Mouse (Mus musculus) embryonic facial prominence, embryonic 11.5 days (tissue): ENCODE results near the gene Sik1. TPM values are rescaled to one million over a fixed set of nuclear protein-coding genes. Genes with fewer than 3 reads are reported as not detected.
A peak's percentile ranks its signal among the peaks of the same experiment; 100 is the strongest.

Experiments used
- ATAC-seq: fragments of 200-750 bp; cut with Nextera tagmentation; replicated peaks from 2 replicates; pipeline ENCODE4 v1.8.0; 2017; ENCODE audit warnings: low read depth; ENCODE audit not compliant: insufficient number of reproducible peaks, low FRiP score, low TSS enrichment
- DNase-seq: peaks from one replicate; pipeline ENCODE4 v3.0.0-alpha.2; 2015; ENCODE audit warnings: low spot score
- H3K27ac ChIP-seq: fragments of 300-500 bp; sonication (generic); replicated peaks from 2 replicates; pipeline ENCODE4 v1.5.1; 2014; ENCODE audit warnings: mild to moderate bottlenecking, low read depth, low read length, control low read depth
- H3K27me3 ChIP-seq: fragments of 300-500 bp; sonication (generic); 2 replicates; pipeline ENCODE4 v1.6.1; 2014; ENCODE audit warnings: mild to moderate bottlenecking, low read length, moderate library complexity, mixed read lengths; ENCODE audit not compliant: control insufficient read depth, insufficient read depth
- H3K36me3 ChIP-seq: fragments of 300-500 bp; sonication (generic); replicated peaks from 2 replicates; pipeline ENCODE4 v1.6.1; 2014; ENCODE audit warnings: low read depth, mild to moderate bottlenecking, low read length, moderate library complexity, mixed read lengths; ENCODE audit not compliant: control insufficient read depth, insufficient read depth
- H3K4me1 ChIP-seq: fragments of 300-500 bp; sonication (generic); 2 replicates; pipeline ENCODE4 v1.6.1; 2014; ENCODE audit warnings: low read length, mixed read lengths; ENCODE audit not compliant: control insufficient read depth, insufficient read depth
- H3K4me2 ChIP-seq: fragments of 300-500 bp; sonication (generic); 2 replicates; pipeline ENCODE4 v1.6.1; 2014; ENCODE audit warnings: low read depth, mild to moderate bottlenecking, control low read depth, low read length, moderate library complexity
- H3K4me3 ChIP-seq: fragments of 300-500 bp; sonication (generic); 2 replicates; pipeline ENCODE4 v1.5.1; 2014; ENCODE audit warnings: low read depth, low read length, control low read depth
- H3K9ac ChIP-seq: fragments of 300-500 bp; sonication (generic); replicated peaks from 2 replicates; pipeline ENCODE4 v1.6.1; 2014; ENCODE audit warnings: mild to moderate bottlenecking, control low read depth, low read length
- H3K9me3 ChIP-seq: fragments of 300-500 bp; sonication (generic); replicated peaks from 2 replicates; pipeline ENCODE4 v1.6.1; 2016; ENCODE audit warnings: mild to moderate bottlenecking, low read length, inconsistent platforms, mixed read lengths; ENCODE audit not compliant: control insufficient read depth
- WGBS: fragments of 180-500 bp; shearing (Covaris S2); extraction: QIAGEN DNeasy Blood & Tissue Kit; methylation state at CpG from one replicate; pipeline ENCODE4 v1.1.7; 2014; 5-methylcytosine and 5-hydroxymethylcytosine counted together
- polyA plus RNA-seq: library from polyadenylated mRNA; unstranded; fragments of >200 nt; fragmentation: Nextera tagmentation; extraction: Ambion mirVana; gene quantifications from 2 replicates; pipeline ENCODE4 v1.2.1, GENCODE M21; 2014

The Sik1 gene
- polyA plus RNA-seq, 1 experiment from 2014 or later: 10.5 TPM

GRCm38 (mm10) chr17:31846970-31847369 lies 8.6 kb downstream of the Sik1 start:
- H3K4me1 ChIP-seq: no peaks in the 10 kb centered on the region
- H3K27ac ChIP-seq: no peak overlapping the region
- H3K27me3 ChIP-seq: no peaks in the 10 kb centered on the region
- peaks cover 9% of the 10 kb centered on the region for H3K36me3 ChIP-seq
- ATAC-seq: no peak
- H3K9me3 ChIP-seq: no peaks in the 10 kb centered on the region
- no peak overlapping the region for H3K9ac ChIP-seq
- no peak overlapping the region for H3K4me3 ChIP-seq
- no peak for DNase-seq
- WGBS: 90% methylated on average over 13 of the region's 13 CpGs
- H3K4me2 ChIP-seq: no peak overlapping the region

GRCm38 (mm10) chr17:31846352-31846751 lies 9.3 kb downstream of the Sik1 start:
- Histone ChIP-seq H3K36me3 (peaks cover 9% of the 10 kb centered on the region), H3K4me3 (no peak overlapping the region), H3K4me1 (no peaks in the 10 kb centered on the region), H3K27ac (no peak overlapping the region), H3K9ac (no peak overlapping the region), H3K9me3 (no peaks in the 10 kb centered on the region), H3K27me3 (no peaks in the 10 kb centered on the region), H3K4me2 (no peak overlapping the region)
- ATAC-seq (no peak), DNase-seq (no peak)
- 84% methylated on average over 9 of the region's 9 CpGs for WGBS

GRCm38 (mm10) chr17:31843891-31844290 lies 11.7 kb downstream of the Sik1 start:
- H3K4me3 ChIP-seq: no peak overlapping the region
- no peaks in the 10 kb centered on the region for H3K27me3 ChIP-seq
- H3K27ac ChIP-seq: no peak overlapping the region
- H3K9ac ChIP-seq: no peak overlapping the region
- no peaks in the 10 kb centered on the region for H3K9me3 ChIP-seq
- ATAC-seq (no peak), DNase-seq (no peak)
- H3K4me2 ChIP-seq: no peak overlapping the region
- peaks cover 7% of the 10 kb centered on the region for H3K36me3 ChIP-seq
- no peaks in the 10 kb centered on the region for H3K4me1 ChIP-seq
- 74% methylated on average over 1 of the region's 1 CpGs for WGBS

GRCm38 (mm10) chr17:31842930-31843822 lies 12.4 kb downstream of the Sik1 start:
- no peaks in the 10 kb centered on the region for H3K9me3 ChIP-seq
- H3K36me3 ChIP-seq: peaks cover 7% of the 10 kb centered on the region
- no peaks in the 10 kb centered on the region for H3K27me3 ChIP-seq
- H3K4me2 ChIP-seq: no peak overlapping the region
- H3K4me1 ChIP-seq: no peaks in the 10 kb centered on the region
- H3K4me3 ChIP-seq: no peak overlapping the region
- ATAC-seq (0 out of 2 replicates have a peak, but pooled peaks have one; percentile 32), DNase-seq (no peak)
- no peak overlapping the region for H3K9ac ChIP-seq
- H3K27ac ChIP-seq: no peak overlapping the region
- 86% methylated on average over 12 of the region's 12 CpGs for WGBS

GRCm38 (mm10) chr17:31841842-31842611 lies 13.6 kb downstream of the Sik1 start:
- Histone ChIP-seq H3K4me1 (no peaks in the 10 kb centered on the region), H3K27me3 (no peaks in the 10 kb centered on the region), H3K9ac (no peak overlapping the region; the same call in 1 of the 2 replicates), H3K4me3 (no peak overlapping the region), H3K36me3 (peaks cover 3% of the 10 kb centered on the region), H3K27ac (no peak overlapping the region; the same call in 1 of the 2 replicates), H3K4me2 (no peak overlapping the region), H3K9me3 (no peaks in the 10 kb centered on the region)
- DNase-seq (no peak), ATAC-seq (no peak)
- 72% methylated on average over 18 of the region's 18 CpGs for WGBS

GRCm38 (mm10) chr17:31841453-31841841 lies 14.2 kb downstream of the Sik1 start:
- Histone ChIP-seq H3K4me2 (no peak overlapping the region), H3K4me3 (no peak overlapping the region), H3K27ac (no peak overlapping the region), H3K9ac (no peak overlapping the region), H3K27me3 (no peaks in the 10 kb centered on the region), H3K36me3 (no peaks in the 10 kb centered on the region; the same call in none of the 2 replicates), H3K9me3 (no peaks in the 10 kb centered on the region), H3K4me1 (no peaks in the 10 kb centered on the region)
- WGBS: 68% methylated on average over 3 of the region's 3 CpGs
- no peak for DNase-seq
- ATAC-seq: no peak

GRCm38 (mm10) chr17:31840423-31841003 lies 15.1 kb downstream of the Sik1 start:
- Histone ChIP-seq H3K4me3 (no peak overlapping the region), H3K9ac (no peak overlapping the region), H3K27ac (no peak overlapping the region), H3K9me3 (no peaks in the 10 kb centered on the region), H3K4me1 (no peaks in the 10 kb centered on the region), H3K4me2 (no peak overlapping the region), H3K36me3 (no peaks in the 10 kb centered on the region; the same call in 1 of the 2 replicates), H3K27me3 (no peaks in the 10 kb centered on the region)
- 43% methylated on average over 6 of the region's 6 CpGs for WGBS
- DNase-seq (no peak), ATAC-seq (no peak)
